Mouse (Mus musculus) heart, embryonic 14.5 days (tissue): ENCODE measurements around the gene Rabggta. TPM values are rescaled to one million over a fixed set of nuclear protein-coding genes. Genes with fewer than 3 reads are reported as not detected.

Experiments
- ATAC-seq: fragments of 200-750 bp; cut with Nextera tagmentation; 2 replicates; pipeline ENCODE4 v1.8.0; 2017; ENCODE audit warnings: low read depth, moderate TSS enrichment; ENCODE audit not compliant: insufficient number of reproducible peaks, insufficient read depth, low FRiP score
- H3K27ac ChIP-seq, 2 experiments: fragments of 200-500 bp in 1 of 2; fragments of 300-500 bp in 1 of 2; sonication (generic) in 1 of 2; replicated peaks in 1 of 2; 2 replicates each; pipeline ENCODE4 v1.5.1; 2012 to 2014; ENCODE audit warnings: low read depth in 2 of 2, low read length in 2 of 2, control low read depth in 1 of 2, mild to moderate bottlenecking in 1 of 2, mixed read lengths in 1 of 2; ENCODE audit not compliant: control insufficient read depth in 1 of 2, insufficient read depth in 1 of 2
- H3K27me3 ChIP-seq: fragments of 300-500 bp; sonication (generic); 2 replicates; pipeline ENCODE4 v1.6.1; 2014; ENCODE audit warnings: mild to moderate bottlenecking, low read length, control low read depth; ENCODE audit not compliant: control insufficient read depth, insufficient read depth
- H3K36me3 ChIP-seq: fragments of 300-500 bp; sonication (generic); 2 replicates; pipeline ENCODE4 v1.6.1; 2014; ENCODE audit warnings: mild to moderate bottlenecking, control low read depth, low read length, mixed read lengths; ENCODE audit not compliant: control insufficient read depth, insufficient read depth
- H3K4me1 ChIP-seq, 2 experiments: fragments of 200-500 bp in 1 of 2; fragments of 300-500 bp in 1 of 2; sonication (generic) in 1 of 2; 2 replicates each; pipeline ENCODE4 v1.6.1; 2012 to 2014; ENCODE audit warnings: low read length in 2 of 2, control low read depth in 1 of 2, mixed read lengths in 1 of 2; ENCODE audit not compliant: control insufficient read depth in 2 of 2, insufficient read depth in 2 of 2
- H3K4me2 ChIP-seq: fragments of 300-500 bp; sonication (generic); 2 replicates; pipeline ENCODE4 v1.6.1; 2014; ENCODE audit warnings: mild to moderate bottlenecking, low read length
- H3K4me3 ChIP-seq, 2 experiments: fragments of 200-500 bp in 1 of 2; fragments of 300-500 bp in 1 of 2; sonication (generic) in 1 of 2; 2 replicates each; pipeline ENCODE4 v1.5.1; 2012 to 2014; ENCODE audit warnings: low read length in 2 of 2, mild to moderate bottlenecking in 2 of 2, control low read depth in 1 of 2, low read depth in 1 of 2, moderate library complexity in 1 of 2; ENCODE audit not compliant: control insufficient read depth in 1 of 2, insufficient read depth in 1 of 2
- H3K9ac ChIP-seq: fragments of 300-500 bp; sonication (generic); 2 replicates; pipeline ENCODE4 v1.6.1; 2014; ENCODE audit warnings: mild to moderate bottlenecking, low read length
- H3K9me3 ChIP-seq: fragments of 300-500 bp; sonication (generic); 2 replicates; pipeline ENCODE4 v1.6.1; 2016; ENCODE audit warnings: low read length, control low read depth; ENCODE audit not compliant: control insufficient read depth
- WGBS: fragments of 180-500 bp; shearing (Covaris S2); extraction: QIAGEN DNeasy Blood & Tissue Kit; methylation state at CpG from one replicate; pipeline ENCODE4 v1.1.7; 2014; 5-methylcytosine and 5-hydroxymethylcytosine counted together
- polyA plus RNA-seq: library from polyadenylated mRNA; unstranded; fragments of >200 nt; fragmentation: Nextera tagmentation; extraction: Ambion mirVana; gene quantifications from 2 replicates; pipeline ENCODE4 v1.2.1, GENCODE M21; 2014

Rabggta gene
- polyA plus RNA-seq, 1 experiment from 2014 or later = 20.5 TPM

DNA sequence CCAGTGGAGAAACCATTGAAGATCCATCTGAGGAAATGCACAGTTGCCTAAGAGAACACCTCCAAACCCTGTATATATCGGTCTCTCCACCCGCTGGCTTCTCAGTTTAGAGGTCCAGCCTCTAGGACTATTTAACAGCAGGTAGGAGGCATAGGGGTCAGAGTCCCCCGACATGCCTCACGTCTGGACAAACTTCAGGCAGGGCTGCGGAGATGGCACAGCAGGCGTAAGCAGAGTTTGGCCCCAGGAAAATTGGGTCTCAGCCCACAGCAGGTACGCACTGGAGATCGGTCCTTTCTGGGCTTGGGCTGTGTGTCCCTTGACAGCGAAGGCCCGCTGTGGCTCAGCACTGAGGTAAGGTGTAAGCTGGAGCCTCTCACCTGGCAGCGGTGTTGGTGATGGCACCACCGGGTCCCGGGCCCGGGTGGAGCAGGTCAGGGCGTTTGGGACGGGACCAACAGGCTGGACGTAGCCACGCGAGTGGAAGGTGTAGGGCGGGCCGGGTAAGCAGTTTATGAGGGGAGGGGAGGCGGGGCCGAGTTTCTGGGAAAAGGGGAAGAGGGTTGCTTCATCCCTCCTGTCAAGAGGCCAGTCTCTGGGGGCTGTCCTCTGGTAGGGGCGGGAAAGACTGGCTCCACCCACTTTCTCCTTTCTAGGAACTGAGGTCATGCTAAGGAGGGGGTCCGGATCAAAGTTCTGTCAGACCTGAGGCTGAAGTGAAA, 8.9 kb downstream of the Rabggta start:
- peaks cover 23% of the 10 kb centered on the region; the same call in 1 of the 2 replicates for H3K27me3 ChIP-seq
- H3K9me3 ChIP-seq = no peaks in the 10 kb centered on the region
- H3K4me3 ChIP-seq = peak overlapping the region; percentile 12 to 26; a peak in 2 of 4 replicates
- H3K9ac ChIP-seq = no peak overlapping the region; the same call in 1 of the 2 replicates
- peaks cover 5 to 11% of the 10 kb centered on the region in 2 experiments; a peak in 2 of 4 replicates for H3K4me1 ChIP-seq
- no peak overlapping the region for H3K27ac ChIP-seq
- ATAC-seq = no peak
- H3K4me2 ChIP-seq = peak overlapping the region; percentile 58
- WGBS = 13% methylated on average over 25 of the region's 25 CpGs
- peaks cover 17% of the 10 kb centered on the region for H3K36me3 ChIP-seq

DNA sequence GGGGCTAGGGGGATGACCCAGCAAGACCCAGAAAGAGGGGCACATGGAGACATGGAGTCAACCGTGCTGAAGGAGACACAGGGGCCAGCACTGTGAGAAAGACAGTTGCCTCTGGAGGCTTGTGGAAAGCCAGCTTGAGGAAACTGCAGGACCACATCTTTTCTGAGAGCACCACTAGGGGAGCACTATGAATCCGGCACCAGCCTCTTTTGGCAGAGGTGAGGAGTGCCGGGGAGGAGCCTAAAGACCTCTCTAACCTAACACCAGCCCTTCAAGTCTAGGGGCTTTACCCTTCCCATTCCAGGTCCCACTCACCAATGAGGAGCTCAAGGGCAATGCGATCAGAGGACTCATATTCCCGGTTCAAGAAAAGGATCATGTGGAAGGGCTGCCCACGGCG, 10.3 kb downstream of the Rabggta start:
- Histone ChIP-seq H3K4me1 (peaks cover 5 to 11% of the 10 kb centered on the region in 2 experiments; a peak in 2 of 4 replicates), H3K4me2 (no peak overlapping the region), H3K27ac (no peak overlapping the region), H3K4me3 (no peak overlapping the region), H3K9me3 (no peaks in the 10 kb centered on the region), H3K9ac (no peak overlapping the region), H3K36me3 (peaks cover 5% of the 10 kb centered on the region), H3K27me3 (peaks cover 23% of the 10 kb centered on the region; the same call in 1 of the 2 replicates)
- WGBS = 71% methylated on average over 7 of the region's 7 CpGs
- ATAC-seq = no peak

DNA sequence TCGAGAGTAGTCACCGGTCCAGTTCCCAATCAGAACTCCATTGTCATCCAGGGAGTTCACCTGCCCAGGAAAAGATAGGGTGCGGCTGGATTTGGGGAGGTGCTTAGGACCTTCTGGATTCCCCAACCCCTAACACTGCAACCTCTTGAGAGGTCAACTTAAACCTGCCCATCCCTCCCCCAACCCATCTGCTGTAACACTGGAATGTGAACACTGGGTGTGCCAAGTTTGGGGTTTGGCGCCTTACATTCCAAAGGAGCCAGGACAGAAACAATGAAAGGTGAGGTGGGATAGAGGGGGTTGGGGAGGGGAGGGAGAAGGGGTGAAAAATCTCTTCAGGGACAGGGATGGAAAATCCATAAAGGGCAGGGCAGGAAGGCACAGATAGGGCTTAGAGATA, 12.6 kb downstream of the Rabggta start:
- H3K36me3 ChIP-seq = no peaks in the 10 kb centered on the region
- H3K9ac ChIP-seq = no peak overlapping the region
- no peak overlapping the region for H3K4me3 ChIP-seq
- peaks cover 5 to 11% of the 10 kb centered on the region in 2 experiments; a peak in 2 of 4 replicates for H3K4me1 ChIP-seq
- no peak for ATAC-seq
- H3K9me3 ChIP-seq = no peaks in the 10 kb centered on the region
- WGBS = 77% methylated on average over 4 of the region's 4 CpGs
- peaks cover 23% of the 10 kb centered on the region; the same call in 1 of the 2 replicates for H3K27me3 ChIP-seq
- no peak overlapping the region for H3K4me2 ChIP-seq
- H3K27ac ChIP-seq = no peak overlapping the region

DNA sequence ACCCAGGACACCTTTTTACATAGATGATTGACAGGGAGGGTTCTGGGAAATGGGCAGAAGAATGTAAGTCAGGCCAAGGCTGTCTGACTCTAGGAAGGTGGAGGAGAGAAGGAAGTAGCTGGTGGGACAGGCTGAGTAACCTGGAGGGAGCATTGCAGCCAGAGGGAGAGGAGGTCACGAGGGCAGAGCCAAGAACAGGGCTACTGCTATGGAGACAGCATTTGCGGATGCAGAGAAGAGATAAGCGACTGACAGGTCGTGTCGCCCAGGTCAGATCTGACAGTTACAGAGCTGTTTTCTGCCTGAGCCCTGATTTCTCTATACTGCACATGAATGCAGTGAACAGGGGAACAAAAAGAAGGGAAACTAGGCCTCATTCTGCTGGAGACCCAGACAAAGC, 14.7 kb downstream of the Rabggta start:
- Histone ChIP-seq H3K4me2 (no peak overlapping the region), H3K9me3 (no peaks in the 10 kb centered on the region), H3K36me3 (no peaks in the 10 kb centered on the region), H3K9ac (no peak overlapping the region), H3K4me3 (no peak overlapping the region), H3K27ac (no peak overlapping the region), H3K27me3 (peaks cover 11% of the 10 kb centered on the region; the same call in 1 of the 2 replicates), H3K4me1 (no peaks in the 10 kb centered on the region; a peak in 1 of 4 replicates)
- 55% methylated on average over 5 of the region's 5 CpGs for WGBS
- ATAC-seq = no peak

DNA sequence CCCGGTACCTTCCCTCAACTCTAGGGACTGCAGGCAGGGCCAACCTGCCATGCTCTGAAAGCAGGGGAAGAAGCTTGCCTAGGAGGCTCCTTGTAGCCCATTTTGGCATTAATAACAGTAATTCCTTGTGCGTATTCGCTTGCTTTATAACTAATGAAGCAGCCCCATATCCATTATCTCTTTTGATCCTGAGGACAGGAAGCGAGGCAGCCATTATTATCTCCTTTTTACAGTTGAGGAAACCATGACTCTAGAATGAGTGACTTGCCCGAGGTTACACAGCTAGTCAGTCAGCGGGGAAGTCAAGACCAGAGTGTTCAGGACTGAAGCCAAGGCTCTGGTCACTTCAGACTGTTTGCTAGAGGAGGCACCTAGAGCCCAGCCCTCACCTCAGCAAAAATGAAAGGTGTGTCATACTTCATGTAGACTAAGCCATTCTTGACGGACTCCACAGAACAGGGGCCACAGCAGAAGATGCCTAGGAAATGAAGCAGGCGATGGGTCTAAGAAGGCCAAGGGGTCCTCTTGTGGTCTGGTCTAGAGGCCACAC, 15.9 kb downstream of the Rabggta start:
- no peak overlapping the region for H3K9ac ChIP-seq
- 76% methylated on average over 8 of the region's 8 CpGs for WGBS
- no peak for ATAC-seq
- H3K27me3 ChIP-seq = no peaks in the 10 kb centered on the region
- no peaks in the 10 kb centered on the region; a peak in 1 of 4 replicates for H3K4me1 ChIP-seq
- H3K27ac ChIP-seq = no peak overlapping the region
- no peak overlapping the region for H3K4me3 ChIP-seq
- H3K36me3 ChIP-seq = no peaks in the 10 kb centered on the region
- no peak overlapping the region for H3K4me2 ChIP-seq
- H3K9me3 ChIP-seq = no peaks in the 10 kb centered on the region

DNA sequence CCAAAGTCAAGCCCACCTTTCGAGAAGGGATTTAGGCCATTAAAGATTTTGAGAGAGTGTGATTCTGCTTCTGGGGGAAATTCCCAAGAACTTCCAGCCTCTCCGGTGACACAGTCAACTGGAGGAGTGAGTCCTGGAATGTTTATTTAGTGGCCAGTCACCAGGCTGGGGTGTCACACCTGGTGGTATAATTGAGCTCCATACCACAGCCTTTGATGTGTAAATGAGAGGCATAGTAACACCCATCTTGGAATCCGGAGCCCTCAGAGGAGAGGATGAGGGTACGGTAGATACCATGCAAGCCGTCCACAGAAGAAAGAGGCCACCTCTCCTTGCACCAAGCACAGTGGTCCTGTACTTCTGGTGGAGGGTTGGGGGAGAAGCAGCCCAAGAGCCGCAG, 19.3 kb downstream of the Rabggta start:
- Histone ChIP-seq H3K27me3 (no peaks in the 10 kb centered on the region), H3K4me3 (no peak overlapping the region), H3K9me3 (no peaks in the 10 kb centered on the region), H3K4me2 (no peak overlapping the region), H3K4me1 (no peaks in the 10 kb centered on the region; a peak in 1 of 4 replicates), H3K27ac (no peak overlapping the region), H3K36me3 (no peaks in the 10 kb centered on the region), H3K9ac (no peak overlapping the region)
- no peak for ATAC-seq
- 56% methylated on average over 6 of the region's 6 CpGs for WGBS

DNA sequence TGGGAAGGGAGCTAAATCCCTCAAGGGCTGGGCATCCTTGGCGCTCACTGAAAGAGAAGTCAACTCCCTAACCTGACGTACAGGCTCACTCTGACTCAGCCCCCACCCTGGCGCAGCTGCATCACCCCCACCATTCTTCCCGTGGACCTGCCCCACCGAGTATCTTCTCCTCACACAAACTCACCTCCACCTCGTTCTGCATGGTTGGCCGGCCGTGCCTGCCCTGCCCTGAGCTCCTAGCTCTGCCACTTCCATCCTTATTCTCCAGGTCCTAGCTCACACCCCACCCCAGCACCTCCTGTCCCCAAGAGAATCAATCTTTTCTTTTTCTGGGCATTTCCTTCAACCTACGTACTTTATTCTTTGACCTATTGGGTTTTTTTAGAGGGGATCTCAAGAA, 20.9 kb downstream of the Rabggta start:
- H3K36me3 ChIP-seq = no peaks in the 10 kb centered on the region
- 68% methylated on average over 9 of the region's 9 CpGs for WGBS
- no peak overlapping the region for H3K4me3 ChIP-seq
- no peaks in the 10 kb centered on the region; a peak in 1 of 4 replicates for H3K4me1 ChIP-seq
- no peak for ATAC-seq
- H3K4me2 ChIP-seq = no peak overlapping the region
- H3K27me3 ChIP-seq = no peaks in the 10 kb centered on the region
- no peak overlapping the region for H3K9ac ChIP-seq
- no peaks in the 10 kb centered on the region for H3K9me3 ChIP-seq
- no peak overlapping the region for H3K27ac ChIP-seq
